Mouse (Mus musculus) liver, adult 2 months (tissue): ENCODE results near the gene Mustn1. TPM values are rescaled to one million over a fixed set of nuclear protein-coding genes. Genes with fewer than 3 reads are reported as not detected.
A peak's percentile ranks its signal among the peaks of the same experiment; 100 is the strongest.

Experiments used
- DNase-seq: peaks from one replicate; pipeline ENCODE4 v3.0.0-alpha.2; 2011; ENCODE audit warnings: low read depth, low spot score; ENCODE audit errors: extremely low read depth
- H3K27ac ChIP-seq: fragments of 200-500 bp; replicated peaks from 2 replicates; pipeline ENCODE4 v1.5.1; 2012; ENCODE audit warnings: low read depth, mild to moderate bottlenecking, control low read depth, inconsistent platforms, low read length; ENCODE audit not compliant: insufficient read depth
- H3K27me3 ChIP-seq: fragments of 200-500 bp; 2 replicates; pipeline ENCODE4 v1.6.1; 2012; ENCODE audit warnings: mild to moderate bottlenecking, moderate library complexity, low read length, inconsistent platforms; ENCODE audit not compliant: control insufficient read depth, insufficient read depth
- H3K36me3 ChIP-seq: fragments of 200-500 bp; 2 replicates; pipeline ENCODE4 v1.6.1; 2012; ENCODE audit warnings: low read length, inconsistent platforms; ENCODE audit not compliant: control insufficient read depth, insufficient read depth
- H3K4me1 ChIP-seq: fragments of 200-500 bp; 2 replicates; pipeline ENCODE4 v1.6.1; 2011; ENCODE audit warnings: low read length; ENCODE audit not compliant: control insufficient read depth, insufficient read depth
- H3K4me3 ChIP-seq: fragments of 200-500 bp; 2 replicates; pipeline ENCODE4 v1.5.1; 2011; ENCODE audit warnings: low read depth, mild to moderate bottlenecking, control low read depth, low read length, moderate library complexity; ENCODE audit not compliant: insufficient read depth
- H3K79me2 ChIP-seq: fragments of 200-500 bp; 2 replicates; pipeline ENCODE4 v1.6.1; 2012; ENCODE audit warnings: inconsistent platforms, mild to moderate bottlenecking, low read length, moderate library complexity; ENCODE audit not compliant: control insufficient read depth, insufficient read depth
- H3K9ac ChIP-seq: fragments of 200-500 bp; 2 replicates; pipeline ENCODE4 v1.6.1; 2012; ENCODE audit warnings: low read depth, mild to moderate bottlenecking, control low read depth, inconsistent platforms, low read length
- CTCF ChIP-seq: fragments of 200-500 bp; IDR thresholded peaks from 2 replicates; pipeline ENCODE4 v1.5.1; 2011; ENCODE audit warnings: low read depth, low read length, control low read depth
- POLR2A ChIP-seq: fragments of 200-500 bp; IDR thresholded peaks from 2 replicates; pipeline ENCODE4 v1.6.1; 2011; ENCODE audit warnings: low read length, control low read depth; ENCODE audit not compliant: insufficient read depth; ENCODE audit errors: extremely low read depth
- WGBS: fragments of 180-500 bp; shearing (Covaris S2); methylation state at CpG from one replicate; pipeline ENCODE4 v1.1.7; 2018; 5-methylcytosine and 5-hydroxymethylcytosine counted together
- polyA plus RNA-seq: library from polyadenylated mRNA; depleted of rRNA; stranded (reverse); fragments of >200 nt; gene quantifications from 2 replicates; pipeline ENCODE4 v1.2.3, GENCODE M21; 2012; rRNA removed
- total RNA-seq: library from RNA; depleted of rRNA; stranded (reverse); fragments of >200 nt; gene quantifications from 2 replicates; pipeline ENCODE4 v1.2.3, GENCODE M21; 2014; rRNA removed

The Mustn1 gene
- total and polyA plus RNA-seq, 2 experiments, result 1.0 to 4.1 TPM

DNA sequence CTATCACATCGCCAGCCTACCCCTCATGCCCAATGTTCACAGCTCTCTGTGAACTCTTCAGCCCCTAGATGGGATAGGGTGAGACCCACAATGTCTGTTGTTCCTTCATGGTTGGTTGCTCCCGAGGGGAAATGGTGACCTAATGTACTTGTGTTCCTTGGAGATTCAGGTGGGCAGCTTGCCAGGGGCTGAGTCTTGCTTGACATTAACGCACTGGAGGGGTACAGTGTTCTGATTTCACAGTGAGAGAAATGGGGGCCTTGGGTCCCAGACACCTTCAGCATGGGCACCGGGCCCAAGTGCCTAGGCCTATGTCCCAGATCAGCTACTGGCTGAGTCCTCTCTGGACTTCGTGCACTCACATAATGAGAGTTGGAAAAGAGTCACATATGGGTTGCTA is 34.4 kb downstream of the Mustn1 start:
- Histone ChIP-seq H3K9ac (no peak overlapping the region), H3K4me3 (no peak overlapping the region), H3K4me1 (peaks cover 18% of the 10 kb centered on the region; the same call in 1 of the 2 replicates), H3K79me2 (no peaks in the 10 kb centered on the region), H3K27ac (peak overlapping the region; percentile 1; the same call in 1 of the 2 replicates), H3K36me3 (peaks cover 81% of the 10 kb centered on the region), H3K27me3 (no peaks in the 10 kb centered on the region)
- TF ChIP-seq POLR2A (no peak), CTCF (no peak)
- 57% methylated on average over 5 of the region's 5 CpGs for WGBS
- DNase-seq, result no peak

- Histone ChIP-seq H3K36me3 (peaks cover 86% of the 10 kb centered on the region), H3K4me1 (peaks cover 27% of the 10 kb centered on the region), H3K27me3 (no peaks in the 10 kb centered on the region), H3K79me2 (peaks cover 1% of the 10 kb centered on the region; the same call in 1 of the 2 replicates), H3K4me3 (no peak overlapping the region), H3K9ac (no peak overlapping the region), H3K27ac (no peak overlapping the region)
- WGBS, result 92% methylated on average over 1 of the region's 1 CpGs
- no peak for TF ChIP-seq CTCF
- no peak for TF ChIP-seq POLR2A
- no peak for DNase-seq
Measured at GRCm38 (mm10) chr14:30916516-30916915, 37.5 kb downstream of the Mustn1 start.

- Histone ChIP-seq H3K27me3 (no peaks in the 10 kb centered on the region), H3K79me2 (peaks cover 4% of the 10 kb centered on the region; the same call in 1 of the 2 replicates), H3K27ac (peak overlapping the region; percentile 94), H3K4me1 (peaks cover 35% of the 10 kb centered on the region), H3K36me3 (peaks cover 35% of the 10 kb centered on the region), H3K9ac (peak overlapping the region; percentile 80), H3K4me3 (peak overlapping the region; percentile 67)
- WGBS, result 10% methylated on average over 8 of the region's 8 CpGs
- peak; percentile 66 for DNase-seq
- TF ChIP-seq CTCF, result no peak
- TF ChIP-seq POLR2A, result no peak
Measured at GRCm38 (mm10) chr14:30922053-30922670, 43.2 kb downstream of the Mustn1 start.

- TF ChIP-seq POLR2A (peak; percentile 89), CTCF (no peak)
- DNase-seq, result peak; percentile 87
- WGBS, result 7% methylated on average over 6 of the region's 6 CpGs
- peaks cover 22% of the 10 kb centered on the region for H3K36me3 ChIP-seq
- peak within 1 kb of the TSS; percentile 80 for H3K9ac ChIP-seq
- H3K79me2 ChIP-seq, result peaks cover 4% of the 10 kb centered on the region; the same call in 1 of the 2 replicates
- H3K27ac ChIP-seq, result peak within 1 kb of the TSS; percentile 94
- H3K27me3 ChIP-seq, result no peaks in the 10 kb centered on the region
- peaks cover 28% of the 10 kb centered on the region for H3K4me1 ChIP-seq
- peak within 1 kb of the TSS; percentile 67 for H3K4me3 ChIP-seq
Measured at GRCm38 (mm10) chr14:30923375-30924105, 44.5 kb downstream of the Mustn1 start, which contains the start of gene Itih3. Gene Itih3 (minus strand): TSS chr14:30923760.

DNA sequence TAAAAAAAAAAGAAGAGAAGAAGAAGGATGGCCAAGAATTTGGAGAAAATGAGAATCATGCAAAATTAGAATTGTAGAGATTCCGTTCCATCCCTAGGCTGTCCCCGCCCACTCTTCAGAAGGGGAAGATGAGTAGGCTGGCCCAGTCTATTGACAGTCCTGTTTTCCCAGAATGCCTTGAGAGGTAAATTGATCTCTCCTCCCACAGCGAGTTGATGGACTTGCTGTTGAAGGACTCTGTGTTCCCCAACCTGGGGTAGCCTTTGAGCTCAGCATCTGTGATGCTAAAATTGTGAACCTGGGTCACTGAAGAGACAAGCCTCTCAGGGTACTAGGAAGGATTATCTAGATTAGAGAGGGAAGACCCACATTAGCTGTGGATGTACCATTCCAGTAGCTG is 46.5 kb downstream of the Mustn1 start:
- no peak overlapping the region for H3K9ac ChIP-seq
- no peak for TF ChIP-seq CTCF
- no peak for TF ChIP-seq POLR2A

DNA sequence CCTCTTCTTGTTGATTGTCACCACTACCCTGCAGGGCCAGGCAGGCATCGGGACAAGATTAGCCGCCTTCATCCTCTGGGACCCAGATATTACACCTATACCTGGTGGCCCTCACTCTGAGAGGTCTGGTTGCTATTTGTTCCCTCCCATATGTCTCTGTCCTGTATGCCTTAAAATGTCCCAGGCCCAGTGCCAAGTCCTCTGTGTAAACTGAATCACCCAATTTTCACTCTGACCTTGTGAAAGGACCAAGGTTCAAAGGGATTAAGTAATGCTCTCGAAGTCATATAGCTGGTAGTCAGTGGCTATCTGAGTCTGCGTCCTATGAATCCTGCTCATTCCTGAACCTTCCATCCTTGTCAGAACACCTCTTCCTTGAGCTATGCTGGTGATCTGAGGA is 51.4 kb downstream of the Mustn1 start:
- H3K4me1 ChIP-seq, result peaks cover 18% of the 10 kb centered on the region
- peaks cover 23% of the 10 kb centered on the region for H3K36me3 ChIP-seq
- H3K9ac ChIP-seq, result no peak overlapping the region
- H3K27ac ChIP-seq, result peak overlapping the region; percentile 72
- H3K4me3 ChIP-seq, result no peak overlapping the region
- TF ChIP-seq CTCF (no peak), POLR2A (no peak)
- H3K27me3 ChIP-seq, result no peaks in the 10 kb centered on the region
- peak; percentile 84 for DNase-seq
- 40% methylated on average over 4 of the region's 4 CpGs for WGBS
- H3K79me2 ChIP-seq, result no peaks in the 10 kb centered on the region

More for the DNA sequence above, 46.5 kb downstream of the Mustn1 start:
- WGBS, result 28% methylated on average over 3 of the region's 3 CpGs
- peaks cover 4% of the 10 kb centered on the region; the same call in 1 of the 2 replicates for H3K79me2 ChIP-seq
- peak overlapping the region; percentile 84 for H3K27ac ChIP-seq
- DNase-seq, result peak; percentile 78
- no peak overlapping the region for H3K4me3 ChIP-seq
- H3K27me3 ChIP-seq, result no peaks in the 10 kb centered on the region
- peaks cover 19% of the 10 kb centered on the region for H3K36me3 ChIP-seq
- H3K4me1 ChIP-seq, result peaks cover 27% of the 10 kb centered on the region

Other genes with a start within 250 kb of the Mustn1 start
- gene Rft1, start 224.8 kb upstream of the Mustn1 start, total RNA-seq, result 18.4 and 19.0 TPM in 2 replicates
- gene Rft1, start 224.8 kb upstream of the Mustn1 start, polyA plus RNA-seq, result 12.3 and 13.0 TPM in 2 replicates
- gene Sfmbt1, start 164.4 kb upstream of the Mustn1 start, total RNA-seq, result 11.1 and 11.2 TPM in 2 replicates
- 1.6 and 2.1 TPM in 2 replicates for gene Sfmbt1, start 164.4 kb upstream of the Mustn1 start, polyA plus RNA-seq
- 3.7 and 4.1 TPM in 2 replicates for gene Tmem110, start 53.6 kb upstream of the Mustn1 start, total RNA-seq
- gene Tmem110, start 53.6 kb upstream of the Mustn1 start, polyA plus RNA-seq, result 7.5 and 8.2 TPM in 2 replicates
- gene Itih4, start 7.3 kb downstream of the Mustn1 start, total RNA-seq, result 1,004 and 1,280 TPM in 2 replicates
- gene Itih4, start 7.3 kb downstream of the Mustn1 start, polyA plus RNA-seq, result 1,016 and 1,052 TPM in 2 replicates
- 603 and 791 TPM in 2 replicates for gene Itih3, start 44.6 kb downstream of the Mustn1 start, total RNA-seq
- 335 and 492 TPM in 2 replicates for gene Itih3, start 44.6 kb downstream of the Mustn1 start, polyA plus RNA-seq
- gene Itih1, start 64.1 kb downstream of the Mustn1 start, total RNA-seq, result 544 and 683 TPM in 2 replicates
- gene Itih1, start 64.1 kb downstream of the Mustn1 start, polyA plus RNA-seq, result 457 and 504 TPM in 2 replicates
- 6.7 and 7.5 TPM in 2 replicates for gene Nek4, start 72.2 kb downstream of the Mustn1 start, total RNA-seq
- gene Nek4, start 72.2 kb downstream of the Mustn1 start, polyA plus RNA-seq, result 2.9 and 3.1 TPM in 2 replicates
- 8.8 and 10.2 TPM in 2 replicates for gene Glt8d1, start 122.2 kb downstream of the Mustn1 start, total RNA-seq
- 3.1 and 5.4 TPM in 2 replicates for gene Glt8d1, start 122.2 kb downstream of the Mustn1 start, polyA plus RNA-seq
- gene Spcs1, start 122.5 kb downstream of the Mustn1 start, total RNA-seq, result 158 and 183 TPM in 2 replicates
- 101 and 128 TPM in 2 replicates for gene Spcs1, start 122.5 kb downstream of the Mustn1 start, polyA plus RNA-seq
- 26.3 and 28.7 TPM in 2 replicates for gene Pbrm1, start 139.9 kb downstream of the Mustn1 start, total RNA-seq
- gene Pbrm1, start 139.9 kb downstream of the Mustn1 start, polyA plus RNA-seq, result 6.1 and 6.3 TPM in 2 replicates
- gene Gnl3, start 140.0 kb downstream of the Mustn1 start, total RNA-seq, result 16.3 and 21.1 TPM in 2 replicates
- gene Gnl3, start 140.0 kb downstream of the Mustn1 start, polyA plus RNA-seq, result 8.3 and 18.2 TPM in 2 replicates
- gene Smim4, start 249.8 kb downstream of the Mustn1 start, total RNA-seq, result 30.9 and 35.3 TPM in 2 replicates
- gene Smim4, start 249.8 kb downstream of the Mustn1 start, polyA plus RNA-seq, result 63.8 and 65.1 TPM in 2 replicates